12 mouse cellular contexts compared by ENCODE assay signal in the genomic region with DNA sequence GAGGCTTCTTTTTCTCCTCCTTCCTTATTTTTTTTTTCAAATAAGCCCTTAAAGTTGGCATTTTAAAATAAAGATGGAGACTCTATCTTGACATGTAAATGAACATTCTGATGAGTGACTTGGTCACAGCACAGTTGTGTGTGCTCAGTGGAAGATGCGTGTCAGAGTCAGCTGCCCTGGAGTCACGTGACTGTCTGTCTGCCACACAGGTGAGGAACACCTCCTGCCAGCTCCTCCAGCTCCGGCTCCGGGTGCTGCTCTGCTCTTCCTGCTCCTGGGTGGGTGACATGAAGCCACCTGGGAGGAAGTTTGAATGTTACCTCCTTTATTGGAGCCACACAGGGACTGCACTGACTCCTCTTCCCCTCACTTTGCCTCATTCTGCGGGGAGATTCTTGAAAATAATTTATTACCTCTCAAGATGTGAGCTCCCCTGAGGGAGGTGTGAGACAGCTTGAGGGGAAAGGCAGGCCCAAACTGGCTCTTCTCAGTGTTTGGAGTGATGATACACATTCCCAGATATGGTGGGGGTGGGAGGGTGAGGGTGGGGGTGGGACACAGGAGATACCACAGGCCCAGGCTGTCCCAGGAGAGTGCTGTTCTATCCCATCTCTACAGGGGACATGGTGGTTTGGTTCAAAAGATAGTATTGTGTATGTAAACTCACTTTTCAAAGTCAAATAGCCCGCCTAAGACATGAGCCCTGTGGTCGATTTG.
A peak's percentile ranks its signal among the peaks of the same experiment; 100 is the strongest.
DNase-seq lines count a peak whose midpoint lies in the region; ATAC-seq lines count a peak whose summit lies in the region.
"Had no signal": no experiment of that assay in that cellular context is flagged by ENCODE, and none has a peak within 500 bp of the region (broad histone marks: within the 10 kb centered on the region; RNA-seq: fewer than 3 reads in every experiment).

No protein-coding gene starts in this region.

- H3K9ac ChIP-seq in hindbrain, embryonic 15.5 days: no peak overlapping the region
- no peak overlapping the region for H3K9ac ChIP-seq in hindbrain, embryonic 16.5 days (ENCODE audit: low read depth, low read length)
- no peak overlapping the region for H3K9ac ChIP-seq in embryonic facial prominence, embryonic 12.5 days
- H3K9ac ChIP-seq in limb, embryonic 15.5 days: no peak overlapping the region
- H3K9ac ChIP-seq: embryonic facial prominence, embryonic 13.5 days had no signal

- H3K4me2 ChIP-seq in hindbrain, embryonic 15.5 days: no peak overlapping the region
- H3K4me2 ChIP-seq in hindbrain, embryonic 16.5 days (ENCODE audit: low read length): no peak overlapping the region
- no peak overlapping the region for H3K4me2 ChIP-seq in embryonic facial prominence, embryonic 12.5 days (replicated peaks)
- no peak overlapping the region for H3K4me2 ChIP-seq in limb, embryonic 15.5 days
- H3K4me2 ChIP-seq: embryonic facial prominence, embryonic 13.5 days had no signal

- H3K27ac ChIP-seq in hindbrain, embryonic 15.5 days (replicated peaks): peak overlapping the region; percentile 12; the same call in 1 of the 2 replicates
- no peak overlapping the region for H3K27ac ChIP-seq in hindbrain, embryonic 16.5 days (ENCODE audit: low read depth, low read length)
- H3K27ac ChIP-seq in embryonic facial prominence, embryonic 12.5 days: 0 out of 2 replicates have a peak overlapping the region, but pooled peaks have one; percentile 36
- 0 out of 2 replicates have a peak overlapping the region, but pooled peaks have one; percentile 33 for H3K27ac ChIP-seq in limb, embryonic 15.5 days
- H3K27ac ChIP-seq: embryonic facial prominence, embryonic 13.5 days had no signal

- 62% methylated on average over 7 of the region's 7 CpGs for WGBS in hindbrain, embryonic 15.5 days
- 69% methylated on average over 7 of the region's 7 CpGs for WGBS in hindbrain, embryonic 16.5 days
- 60% methylated on average over 7 of the region's 7 CpGs for WGBS in embryonic facial prominence, embryonic 12.5 days
- WGBS in limb, embryonic 15.5 days: 54% methylated on average over 7 of the region's 7 CpGs

- no peak overlapping the region for H3K4me3 ChIP-seq in hindbrain, embryonic 15.5 days
- no peak overlapping the region for H3K4me3 ChIP-seq in hindbrain, embryonic 16.5 days (ENCODE audit: low read length)
- H3K4me3 ChIP-seq in embryonic facial prominence, embryonic 12.5 days: no peak overlapping the region
- H3K4me3 ChIP-seq in limb, embryonic 15.5 days: no peak overlapping the region
- H3K4me3 ChIP-seq: embryonic facial prominence, embryonic 13.5 days had no signal

- H3K9me3 ChIP-seq in hindbrain, embryonic 15.5 days: no peaks in the 10 kb centered on the region
- no peaks in the 10 kb centered on the region for H3K9me3 ChIP-seq in hindbrain, embryonic 16.5 days (ENCODE audit: control insufficient read depth, low read length)
- no peaks in the 10 kb centered on the region for H3K9me3 ChIP-seq in embryonic facial prominence, embryonic 12.5 days
- no peaks in the 10 kb centered on the region for H3K9me3 ChIP-seq in limb, embryonic 15.5 days
- H3K9me3 ChIP-seq: embryonic facial prominence, embryonic 13.5 days; G1E had no signal

- H3K4me1 ChIP-seq in hindbrain, embryonic 15.5 days (replicated peaks): peaks cover 21% of the 10 kb centered on the region
- peaks cover 4% of the 10 kb centered on the region for H3K4me1 ChIP-seq in hindbrain, embryonic 16.5 days (ENCODE audit: control insufficient read depth, insufficient read depth, low read depth, low read length)
- H3K4me1 ChIP-seq in embryonic facial prominence, embryonic 12.5 days: peaks cover 11% of the 10 kb centered on the region
- peaks cover 14% of the 10 kb centered on the region; the same call in 1 of the 2 replicates for H3K4me1 ChIP-seq in limb, embryonic 15.5 days

- H3K27me3 ChIP-seq in hindbrain, embryonic 15.5 days: no peaks in the 10 kb centered on the region
- no peaks in the 10 kb centered on the region for H3K27me3 ChIP-seq in hindbrain, embryonic 16.5 days (replicated peaks; ENCODE audit: control insufficient read depth, insufficient read depth, low read length)
- no peaks in the 10 kb centered on the region for H3K27me3 ChIP-seq in embryonic facial prominence, embryonic 12.5 days
- no peaks in the 10 kb centered on the region for H3K27me3 ChIP-seq in limb, embryonic 15.5 days
- H3K27me3 ChIP-seq: embryonic facial prominence, embryonic 13.5 days had no signal

- ATAC-seq in hindbrain, embryonic 15.5 days (ENCODE audit: low FRiP score, low read depth): no peak
- ATAC-seq in hindbrain, embryonic 16.5 days: no peak
- ATAC-seq in embryonic facial prominence, embryonic 12.5 days (ENCODE audit: insufficient number of reproducible peaks, insufficient read depth, low FRiP score, low TSS enrichment): no peak
- ATAC-seq in limb, embryonic 15.5 days (ENCODE audit: insufficient number of reproducible peaks, low FRiP score, low TSS enrichment, low read depth): no peak
- ATAC-seq in monocyte, adult 5-6 weeks (replicated peaks; ENCODE audit: insufficient number of reproducible peaks, low FRiP score, low TSS enrichment, poor library complexity, severe bottlenecking): no peak
- ATAC-seq: inflammation-experienced regulatory T-cells, adult 6 months had no signal

- DNase-seq in ZHBTc4 (ENCODE audit: low read depth, low spot score) (peak; percentile 30), MN1 (ENCODE audit: low spot score) (no peak)
- no peak for DNase-seq in adrenal gland, postnatal 10 days
- DNase-seq: spleen, adult 18-20 months had no signal

- no peaks in the 10 kb centered on the region for H3K36me3 ChIP-seq in hindbrain, embryonic 15.5 days
- H3K36me3 ChIP-seq in hindbrain, embryonic 16.5 days (ENCODE audit: control insufficient read depth, insufficient read depth, low read length): no peaks in the 10 kb centered on the region
- no peaks in the 10 kb centered on the region for H3K36me3 ChIP-seq in embryonic facial prominence, embryonic 12.5 days
- H3K36me3 ChIP-seq in limb, embryonic 15.5 days: no peaks in the 10 kb centered on the region
- H3K36me3 ChIP-seq: embryonic facial prominence, embryonic 13.5 days; G1E had no signal
